Mouse (Mus musculus) ZHBTc4 (cell line): ENCODE results near the gene Efna2.
"Not testable (repeated sequence)": the region's sequence is repeated elsewhere in the genome, so short reads cannot be mapped to it uniquely, and the experiment has no call there.

Experiments
- DNase-seq: peaks from one replicate; pipeline ENCODE4 v3.0.0-alpha.2; 2011; ENCODE audit warnings: low read depth, low spot score

Efna2 gene

DNA sequence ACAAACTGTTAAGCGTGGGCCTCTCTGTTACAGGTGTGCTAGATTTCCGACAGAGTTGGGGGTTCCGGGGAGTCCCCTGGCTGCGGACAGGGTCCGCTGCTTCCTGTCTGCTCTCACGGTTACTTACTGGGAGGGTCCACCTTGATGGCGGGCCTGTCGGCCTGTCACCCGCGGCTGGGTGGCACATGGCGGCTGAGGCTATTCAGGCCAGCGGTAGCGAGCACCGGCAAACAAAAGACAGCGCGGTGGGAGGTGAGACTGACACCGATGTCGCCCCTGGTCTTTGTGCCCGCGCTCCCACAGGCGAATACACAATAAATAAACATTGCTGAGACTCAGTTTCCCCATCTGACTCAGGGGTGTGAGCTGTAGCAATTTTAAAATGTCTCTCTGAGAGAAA lies 10.7 kb downstream of the Efna2 start:
- DNase-seq, result peak; percentile 29

- DNase-seq, result peak; percentile 29
Observed at GRCm38 (mm10) chr10:80190491-80191051, 11.3 kb downstream of the Efna2 start.

- DNase-seq, result no peak
Observed at GRCm38 (mm10) chr10:80193976-80194375, 14.7 kb downstream of the Efna2 start.

GRCm38 (mm10) chr10:80194441-80194840 lies 15.2 kb downstream of the Efna2 start:
- no peak for DNase-seq

DNA sequence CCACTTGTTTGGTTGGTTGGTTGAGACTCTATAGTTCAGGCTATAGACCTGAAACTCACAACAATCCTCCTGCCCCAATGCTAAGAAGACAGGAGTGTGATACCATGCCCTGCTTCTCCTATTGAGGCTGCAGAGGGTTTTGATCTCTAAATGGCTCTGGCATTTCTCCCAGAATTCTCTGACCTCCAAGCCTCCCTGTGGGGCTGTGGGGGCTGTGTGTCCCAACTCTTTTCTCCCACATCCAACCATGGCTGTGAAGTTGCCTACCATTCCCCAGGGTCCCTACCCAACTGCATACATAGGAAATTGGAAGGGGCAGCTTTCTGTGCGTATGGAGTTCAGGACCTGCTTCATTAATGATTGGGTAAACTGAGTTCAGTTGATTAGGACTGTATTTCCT lies 16.9 kb downstream of the Efna2 start:
- no peak for DNase-seq

- no peak for DNase-seq
Observed at GRCm38 (mm10) chr10:80196778-80197581, 17.7 kb downstream of the Efna2 start.

DNA sequence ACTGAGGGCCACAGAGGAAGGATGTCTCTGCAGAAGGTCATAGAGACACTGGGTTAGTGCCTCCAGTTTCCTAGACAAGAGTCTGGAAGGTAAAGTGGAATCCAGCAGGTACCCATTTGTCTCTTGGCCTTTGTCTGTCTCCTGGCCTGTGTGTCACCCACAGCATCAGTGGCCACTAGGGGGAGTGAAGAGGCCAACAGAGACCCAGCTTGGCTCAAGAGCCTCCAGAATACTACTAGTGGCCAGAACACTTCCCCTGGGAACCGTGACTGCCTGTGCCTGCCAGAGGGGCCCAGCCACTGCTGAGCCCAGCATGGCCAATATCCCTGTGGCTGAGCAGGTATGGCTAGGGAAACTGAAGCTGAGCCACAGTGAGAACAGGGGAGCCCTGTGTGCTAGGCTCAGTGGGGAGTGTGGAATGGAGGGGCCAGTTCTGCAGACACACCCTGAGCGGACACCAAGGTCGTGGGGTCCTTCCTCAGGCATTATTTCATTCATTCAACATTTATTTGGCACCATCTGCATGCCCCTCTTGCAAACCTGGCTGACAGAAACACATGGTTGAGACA lies 20.2 kb downstream of the Efna2 start:
- peak; percentile 94 for DNase-seq

DNA sequence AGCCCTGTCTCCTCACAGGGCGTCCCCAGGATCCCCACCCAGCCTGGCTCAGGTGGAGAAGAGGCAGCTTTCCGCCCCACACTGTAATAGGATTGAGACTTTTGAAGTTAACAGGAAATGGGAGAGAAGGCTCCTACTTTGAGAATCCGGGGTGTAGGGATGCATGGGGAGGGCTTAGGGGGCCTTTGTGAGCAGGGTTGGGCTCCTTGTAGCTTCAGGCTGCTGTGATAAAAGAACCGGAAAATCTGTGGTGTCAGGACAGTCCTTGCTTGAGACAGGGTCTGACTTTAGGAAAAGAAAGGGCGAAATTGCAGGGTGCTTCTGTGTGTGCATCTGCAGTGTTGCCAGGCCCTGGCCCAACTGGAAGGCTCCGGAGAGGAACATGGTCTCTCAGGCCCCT lies 21.2 kb downstream of the Efna2 start:
- no peak for DNase-seq

- DNase-seq, result peak; percentile 43
Observed at GRCm38 (mm10) chr10:80204055-80204454, 24.8 kb downstream of the Efna2 start.

DNA sequence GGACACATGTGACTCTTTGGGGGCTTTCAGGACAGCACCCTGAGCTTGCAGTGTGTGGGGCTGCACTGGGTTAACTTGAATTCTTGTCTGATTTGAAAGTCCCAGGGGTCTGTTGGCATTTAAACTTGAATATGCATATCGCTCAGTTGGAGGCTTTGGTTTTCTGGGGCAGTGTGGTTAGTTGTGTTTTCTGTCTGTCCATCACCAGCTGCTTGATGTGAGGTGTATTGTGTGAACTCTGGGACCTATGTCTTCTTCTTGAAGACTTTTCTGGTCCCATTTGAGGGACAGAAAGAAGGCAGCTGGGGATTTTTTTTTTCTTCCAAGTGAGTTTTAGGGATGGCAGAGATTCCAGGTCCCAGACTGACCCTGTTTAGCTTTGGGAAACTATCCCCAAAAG lies 27.9 kb downstream of the Efna2 start:
- DNase-seq, result no peak

GRCm38 (mm10) chr10:80207676-80208075 lies 28.4 kb downstream of the Efna2 start:
- no peak for DNase-seq

DNA sequence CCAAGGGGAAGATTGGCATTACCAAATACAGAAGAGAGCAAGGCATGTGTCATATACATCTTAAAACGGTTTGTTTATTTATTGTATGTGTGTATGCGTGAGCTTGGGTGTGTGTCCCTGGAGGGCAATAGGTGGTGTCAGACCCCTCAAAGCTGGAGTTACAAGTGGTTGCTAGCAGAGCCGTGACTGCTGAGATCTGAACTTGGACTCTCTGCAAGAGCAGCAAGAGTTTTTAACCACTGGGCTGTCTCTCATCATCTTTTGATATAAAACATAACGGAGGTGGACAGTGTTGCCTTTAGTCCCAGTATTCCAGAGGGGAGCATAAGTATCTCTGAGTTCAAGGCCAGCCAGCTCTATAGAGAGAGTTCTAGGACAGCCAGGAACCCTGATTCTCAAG lies 29.0 kb downstream of the Efna2 start:
- no peak for DNase-seq

DNA sequence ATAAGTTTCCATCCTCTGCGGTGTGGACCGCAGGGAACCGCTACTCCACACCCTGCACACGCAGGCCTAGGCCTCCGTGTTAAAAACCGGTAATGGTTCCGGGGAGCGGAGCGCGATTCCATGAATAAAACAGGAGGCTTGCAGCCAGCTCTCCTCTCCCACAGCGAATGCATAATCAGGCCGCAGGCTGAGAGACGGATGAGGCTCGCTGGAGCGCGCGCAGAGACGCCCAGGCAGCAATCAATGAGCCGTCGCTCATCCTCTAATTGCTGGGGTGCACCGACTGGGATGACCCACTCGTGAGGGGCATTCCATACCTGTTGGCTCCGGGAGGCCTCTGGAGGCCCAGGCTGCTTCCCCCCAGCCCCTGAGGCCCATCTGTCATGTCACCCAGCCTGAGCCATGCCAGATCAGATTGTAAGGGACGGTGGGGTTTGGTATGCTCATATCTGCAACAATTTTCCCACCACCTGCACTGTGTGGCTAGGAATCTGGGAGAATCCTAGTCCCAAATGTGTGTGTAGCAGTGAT lies 29.6 kb downstream of the Efna2 start:
- peak; percentile 42 for DNase-seq

- DNase-seq, result not testable (repeated sequence)
Observed at GRCm38 (mm10) chr10:80211547-80212103, 32.3 kb downstream of the Efna2 start.

- peak; percentile 52 for DNase-seq
Observed at GRCm38 (mm10) chr10:80215048-80215772, 35.9 kb downstream of the Efna2 start.

DNA sequence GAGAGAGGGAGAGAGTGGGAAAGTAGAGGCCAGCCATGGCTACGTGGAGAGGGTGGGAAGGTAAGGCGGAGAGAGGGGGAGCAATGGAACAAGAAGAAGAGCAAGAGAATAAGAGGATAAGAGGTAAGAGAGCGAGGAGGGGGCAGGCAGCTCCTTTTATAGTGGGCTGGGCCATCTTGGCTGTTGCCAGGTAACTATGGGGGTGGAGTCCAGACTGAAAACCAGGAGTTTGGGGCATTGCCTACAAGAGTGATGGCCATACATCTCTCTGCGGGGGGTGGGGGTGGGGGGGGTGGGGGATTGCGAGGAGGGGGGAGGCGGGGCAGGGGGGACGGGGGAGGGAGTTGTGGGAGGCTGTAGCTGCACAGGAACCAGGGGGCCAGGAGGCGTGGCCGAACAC lies 41.4 kb downstream of the Efna2 start:
- peak; percentile 81 for DNase-seq

DNA sequence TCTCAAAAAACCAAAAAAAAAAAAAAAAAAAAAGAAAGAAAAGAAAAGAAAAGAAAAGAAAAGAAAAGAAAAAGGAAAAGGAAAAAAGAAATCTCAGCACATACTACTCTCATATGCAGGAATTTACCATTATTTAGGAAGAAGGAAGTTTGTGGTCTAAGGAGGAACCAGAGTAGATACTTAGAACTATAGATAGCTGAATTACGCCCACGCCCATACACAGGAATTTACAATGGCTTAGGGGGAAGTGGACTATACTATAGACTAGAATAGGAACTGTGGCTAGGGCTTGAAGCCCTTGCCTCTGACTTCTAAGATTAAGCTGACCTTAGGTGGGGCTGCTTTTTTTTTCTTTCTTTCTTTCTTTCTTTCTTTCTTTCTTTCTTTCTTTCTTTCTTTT lies 43.9 kb downstream of the Efna2 start:
- DNase-seq, result peak; percentile 66

- DNase-seq, result no peak
Observed at GRCm38 (mm10) chr10:80226071-80226415, 46.8 kb downstream of the Efna2 start.

GRCm38 (mm10) chr10:80226416-80227165 lies 47.3 kb downstream of the Efna2 start, which contains the start of gene Mum1:
Mum1 (plus strand) TSS chr10:80226434.
- DNase-seq, result peak; percentile 100

DNA sequence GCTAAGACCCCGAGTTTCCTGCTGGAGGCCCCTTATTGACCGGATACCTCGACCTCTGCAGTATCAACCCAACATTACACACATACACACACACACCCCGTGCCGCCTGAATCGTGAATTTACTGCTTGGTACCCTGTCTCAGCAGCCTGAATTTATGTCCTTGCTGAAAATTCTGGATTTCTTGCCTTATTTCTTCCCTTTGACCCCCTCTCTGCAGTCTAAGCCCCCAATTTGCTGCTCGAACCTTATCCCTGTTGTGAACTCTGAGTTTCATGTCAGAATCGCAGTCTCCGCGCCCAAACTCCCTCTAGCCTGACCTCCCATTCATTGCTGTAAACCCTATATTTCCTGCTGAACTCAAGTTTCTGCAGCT lies 47.9 kb downstream of the Efna2 start:
- no peak for DNase-seq
